Mouse (Mus musculus) yolk sac, embryonic 10.5 days (tissue): ENCODE data around the gene Tmem120b.
A peak's percentile ranks its signal among the peaks of the same experiment; 100 is the strongest.

Experiments
- DNase-seq: peaks from one replicate; pipeline ENCODE4 v3.0.0-alpha.2; 2017; ENCODE audit warnings: low spot score

Gene Tmem120b

DNA sequence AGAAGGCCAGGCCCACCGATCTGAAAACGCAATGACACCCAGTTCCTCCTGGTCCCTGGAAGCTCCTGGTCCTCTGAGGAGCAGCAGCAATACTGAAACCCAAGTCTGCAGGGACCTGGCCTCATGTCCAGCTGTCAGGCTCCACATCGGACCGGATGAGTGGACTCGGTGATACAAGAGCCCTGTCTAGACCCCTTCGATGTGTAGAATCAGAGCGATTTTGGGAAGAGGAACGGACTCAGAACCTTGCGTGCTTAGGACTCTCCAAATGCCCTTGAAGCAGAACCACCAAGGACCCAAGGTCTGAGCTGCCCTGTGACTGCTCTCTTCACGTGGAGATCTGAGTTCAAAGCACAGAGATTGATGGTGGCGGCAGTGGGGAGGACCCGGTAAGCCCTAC, at the start of gene Tmem120b:
Gene Tmem120b, plus strand, starts transcription at position 301 of the 400 bp plus-strand sequence.
- no peak for DNase-seq

DNA sequence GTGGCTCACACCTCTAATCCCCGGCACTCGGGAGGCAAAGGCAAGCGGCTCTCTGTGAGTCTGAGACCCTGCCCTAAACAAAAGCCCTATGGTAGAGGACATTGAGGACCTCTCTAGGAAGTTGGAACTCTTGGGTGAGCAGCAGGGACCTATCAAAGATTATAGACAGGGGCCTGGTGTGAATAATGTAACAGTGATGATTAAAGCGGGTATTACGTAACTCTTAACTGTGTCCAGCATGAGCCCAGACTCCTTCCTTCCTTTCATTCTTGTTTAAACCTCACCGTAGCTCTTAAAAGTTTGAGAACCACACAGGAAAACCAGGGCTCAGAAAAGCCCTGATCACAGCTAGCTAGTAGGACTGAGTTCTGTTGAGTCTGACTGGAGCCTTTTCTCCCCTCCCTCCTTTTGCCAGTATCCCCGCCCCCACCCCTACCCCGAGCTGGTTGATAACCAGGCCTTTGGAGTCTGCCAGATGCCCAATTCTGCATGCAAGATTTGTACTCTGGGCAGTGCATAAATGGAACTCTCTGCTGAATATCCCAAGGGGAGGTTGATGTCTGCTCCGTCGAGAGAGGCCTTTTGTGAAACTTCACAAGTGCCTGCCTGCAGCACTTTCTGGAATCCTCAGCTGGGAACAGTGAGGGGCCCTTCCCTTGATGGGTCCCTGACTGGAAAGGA, 48.7 kb upstream of the Tmem120b start:
- DNase-seq: no peak

DNA sequence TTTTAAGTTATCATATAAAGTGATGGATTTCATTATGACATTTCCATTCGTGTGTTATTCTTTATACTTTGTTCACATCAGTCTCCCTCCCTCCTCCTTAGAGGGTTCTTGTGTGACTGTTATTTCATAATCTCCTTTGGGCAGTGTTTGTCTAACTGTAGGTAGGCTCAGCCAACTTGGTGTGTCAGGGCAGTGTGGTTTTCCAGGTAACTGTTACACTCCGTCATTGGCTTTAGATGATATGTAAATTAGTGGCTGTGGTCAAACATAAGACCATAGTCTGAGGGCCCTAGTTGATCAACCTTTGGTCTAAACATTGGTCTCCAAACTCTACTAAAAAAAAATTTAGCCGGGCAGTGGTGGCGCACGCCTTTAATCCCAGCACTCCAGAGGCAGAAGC, 47.8 kb upstream of the Tmem120b start:
- DNase-seq: no peak

- DNase-seq: no peak
Measured at GRCm38 (mm10) chr5:123021438-123021837, 46.8 kb upstream of the Tmem120b start.

DNA sequence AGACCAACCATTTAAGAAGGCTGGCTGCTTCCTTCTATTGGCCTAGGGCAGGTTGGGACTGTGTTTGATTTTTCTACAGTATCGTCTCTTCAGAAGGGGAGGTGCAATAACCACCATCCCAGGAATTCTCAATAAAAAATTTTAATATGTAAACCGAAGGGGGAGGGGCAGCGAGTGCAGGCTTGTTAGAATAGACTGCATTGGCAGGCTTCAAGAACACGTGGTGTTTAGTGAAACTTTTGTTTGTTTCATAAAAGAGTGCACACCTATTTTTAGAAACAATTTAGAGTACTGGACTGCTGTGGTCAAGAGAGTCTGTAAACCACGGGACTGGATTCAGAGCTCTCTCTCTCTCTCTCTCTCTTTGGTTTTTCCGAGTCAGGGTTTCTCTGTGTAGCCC, 45.2 kb upstream of the Tmem120b start:
- DNase-seq: no peak

GRCm38 (mm10) chr5:123024312-123024711, 43.9 kb upstream of the Tmem120b start:
- DNase-seq: no peak

DNA sequence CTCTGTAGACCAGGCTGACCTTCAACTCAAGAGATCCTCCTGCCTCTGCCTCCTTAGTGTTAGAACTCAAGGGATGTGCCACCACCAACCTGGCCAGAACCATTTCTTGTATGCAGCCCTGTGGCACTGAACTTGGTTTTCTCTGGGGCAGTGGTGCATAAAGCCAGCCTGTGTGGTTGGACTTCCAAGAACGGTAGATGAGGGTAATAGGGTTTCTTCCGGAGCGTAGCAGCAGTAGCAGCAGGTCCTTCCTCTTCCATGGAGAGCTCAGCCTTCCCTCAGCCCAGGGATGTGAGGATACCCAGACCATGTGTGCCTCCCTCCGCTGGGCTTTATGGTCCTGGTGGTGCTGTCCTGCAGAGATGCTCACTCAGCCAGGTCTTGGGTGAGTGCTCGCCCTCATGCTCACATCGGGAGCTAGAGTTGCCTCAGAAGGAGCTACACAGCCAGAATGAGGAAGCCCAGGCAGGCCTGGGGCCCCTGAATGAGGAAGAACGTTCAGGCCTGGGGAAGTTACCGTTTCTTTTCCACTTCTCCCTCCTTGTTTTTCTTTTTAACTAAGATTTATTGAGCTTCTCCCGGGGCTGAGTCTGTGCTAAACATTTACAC, 43.1 kb upstream of the Tmem120b start:
- no peak for DNase-seq

GRCm38 (mm10) chr5:123026414-123026813, 41.8 kb upstream of the Tmem120b start:
- no peak for DNase-seq

- no peak for DNase-seq
Measured at GRCm38 (mm10) chr5:123027436-123027835, 40.8 kb upstream of the Tmem120b start.

GRCm38 (mm10) chr5:123029729-123030128, 38.5 kb upstream of the Tmem120b start:
- no peak for DNase-seq

GRCm38 (mm10) chr5:123031312-123031711, 36.9 kb upstream of the Tmem120b start:
- DNase-seq: no peak

GRCm38 (mm10) chr5:123033646-123034160, 34.5 kb upstream of the Tmem120b start:
- DNase-seq: no peak

DNA sequence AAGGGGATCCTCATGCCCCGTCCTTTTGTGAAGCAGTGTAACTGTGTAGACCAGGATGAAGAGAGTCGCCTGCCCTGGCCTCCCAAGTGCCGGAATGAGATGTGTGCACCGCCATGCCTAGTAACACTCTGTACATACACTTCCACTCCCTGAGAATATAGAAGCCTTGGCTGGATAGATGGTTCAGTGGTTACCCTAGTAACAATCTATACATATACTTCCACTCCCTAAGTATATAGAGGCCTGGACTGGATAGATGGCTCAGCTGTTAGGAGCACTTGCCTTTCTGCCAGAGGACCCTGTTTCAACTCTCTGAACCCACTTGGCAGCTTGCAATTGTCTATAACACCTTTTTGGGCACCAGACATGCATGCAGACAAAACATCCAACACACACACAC, 33.1 kb upstream of the Tmem120b start:
- no peak for DNase-seq

DNA sequence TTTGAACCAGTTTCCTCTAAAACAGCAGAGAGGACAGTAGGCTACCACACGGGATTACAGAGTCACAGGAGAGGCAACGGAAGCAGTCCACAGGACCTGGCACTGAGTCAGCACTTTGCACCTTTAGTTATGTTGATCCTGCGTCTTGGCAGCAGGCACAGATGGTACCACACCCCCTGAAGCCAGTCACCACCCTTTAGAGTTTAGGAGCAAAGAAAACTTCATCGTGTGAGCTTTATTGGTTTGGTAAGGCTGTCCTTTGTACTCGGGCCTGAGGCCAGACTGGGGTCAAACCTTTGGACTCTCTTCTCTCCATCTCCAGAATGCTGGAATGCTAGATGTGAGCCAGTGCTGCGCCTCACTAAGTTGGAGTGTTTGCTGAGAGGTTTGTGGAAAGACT, 32.7 kb upstream of the Tmem120b start:
- peak; percentile 84 for DNase-seq

DNA sequence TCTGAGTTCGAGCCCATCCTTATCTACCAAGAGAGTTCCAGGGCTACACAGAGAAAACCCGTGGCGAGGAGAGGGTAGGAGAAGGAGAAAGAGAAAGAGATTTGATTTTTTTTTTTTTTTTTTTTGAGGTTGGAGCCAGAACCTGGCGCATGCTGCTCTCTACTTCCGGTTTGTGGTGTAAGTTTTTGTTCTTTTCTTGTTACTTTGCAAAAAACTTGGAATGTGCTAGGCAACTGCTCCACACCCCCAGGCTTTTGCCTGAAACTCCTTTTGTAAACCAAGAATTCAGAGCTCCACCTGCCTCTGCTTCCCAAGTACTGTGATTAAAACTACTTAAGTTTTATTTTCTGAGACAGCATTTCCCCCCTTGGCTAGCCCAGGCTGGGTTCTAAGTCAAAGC, 30.1 kb upstream of the Tmem120b start:
- no peak for DNase-seq

GRCm38 (mm10) chr5:123039120-123039752, 29.0 kb upstream of the Tmem120b start:
- peak; percentile 84 for DNase-seq

DNA sequence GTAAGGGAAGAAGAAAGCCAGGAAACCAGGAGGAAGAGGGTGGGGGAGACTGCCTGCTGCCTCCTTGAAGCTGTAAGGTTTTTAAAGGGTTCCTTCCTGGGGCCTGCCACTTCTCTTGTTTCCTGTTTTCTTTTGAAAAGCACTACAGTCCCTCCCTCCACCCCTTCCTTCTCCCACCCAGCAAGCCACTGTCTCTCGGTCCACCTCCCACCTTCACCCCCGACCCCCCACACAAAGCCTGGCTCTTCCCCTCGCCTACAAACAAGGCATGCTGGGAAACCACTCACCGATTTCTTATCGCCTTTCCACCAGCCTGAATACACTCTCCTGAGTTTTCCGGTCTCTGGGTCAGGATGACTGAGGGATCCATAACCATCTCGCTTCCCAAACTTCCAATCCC, 27.4 kb upstream of the Tmem120b start:
- DNase-seq: peak; percentile 28

DNA sequence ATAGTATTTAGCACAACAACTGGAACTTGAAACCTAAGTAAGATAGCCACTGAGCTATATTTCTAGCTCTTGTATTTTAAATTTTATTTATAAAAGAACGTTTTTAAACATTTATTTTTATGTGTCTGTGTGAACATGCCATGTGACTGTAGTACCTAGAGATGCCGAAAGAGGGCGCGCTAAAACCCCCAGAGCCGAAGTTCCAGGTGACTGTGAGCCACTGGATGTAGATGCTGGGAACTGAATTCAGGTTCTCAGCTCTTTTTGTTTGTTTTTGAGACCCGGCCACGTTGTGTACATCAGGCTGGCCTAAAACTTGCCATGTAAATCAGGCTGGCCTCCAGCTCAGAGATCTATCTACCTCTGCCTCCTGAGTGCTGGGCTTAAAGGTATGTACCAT, 24.4 kb upstream of the Tmem120b start:
- DNase-seq: no peak

DNA sequence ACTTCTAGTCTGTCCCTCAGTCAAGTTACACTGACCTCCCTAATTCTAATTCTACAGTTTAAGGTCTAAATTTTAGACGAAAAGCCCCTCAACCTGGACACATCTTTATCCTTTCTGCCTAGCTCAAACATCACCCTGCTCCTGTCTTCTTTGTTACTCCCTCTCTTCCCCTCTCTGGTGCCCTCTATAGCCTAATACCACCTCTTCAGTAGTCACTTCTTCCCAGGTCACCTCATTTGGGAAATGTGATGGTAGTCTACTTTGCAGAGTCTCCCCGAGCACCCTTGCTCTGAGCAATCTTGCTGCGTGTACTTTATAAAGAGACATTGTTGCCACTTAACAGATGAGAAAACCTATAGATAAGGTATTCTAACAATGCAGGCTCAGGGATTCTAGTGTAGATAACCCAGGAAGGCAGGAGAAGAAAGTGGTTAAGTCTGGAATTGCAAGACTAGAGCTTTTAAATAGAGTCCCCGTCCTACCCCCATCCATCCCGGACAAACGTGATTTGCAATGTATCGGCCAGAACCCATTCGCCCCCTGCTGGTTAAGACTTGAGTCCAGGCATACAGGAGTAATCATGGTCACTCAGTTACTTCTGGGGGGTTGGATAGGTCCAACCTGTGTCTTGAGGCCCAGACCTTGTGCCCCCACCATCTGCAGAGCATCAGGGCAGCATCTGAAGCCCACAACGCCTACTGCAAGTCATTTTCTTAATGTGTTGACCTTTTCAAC, 22.5 kb upstream of the Tmem120b start:
- peak; percentile 60 for DNase-seq

GRCm38 (mm10) chr5:123046916-123047315, 21.3 kb upstream of the Tmem120b start, which contains the start of gene Morn3:
TSS of gene Morn3 (minus strand) at chr5:123047016.
- DNase-seq: no peak

DNA sequence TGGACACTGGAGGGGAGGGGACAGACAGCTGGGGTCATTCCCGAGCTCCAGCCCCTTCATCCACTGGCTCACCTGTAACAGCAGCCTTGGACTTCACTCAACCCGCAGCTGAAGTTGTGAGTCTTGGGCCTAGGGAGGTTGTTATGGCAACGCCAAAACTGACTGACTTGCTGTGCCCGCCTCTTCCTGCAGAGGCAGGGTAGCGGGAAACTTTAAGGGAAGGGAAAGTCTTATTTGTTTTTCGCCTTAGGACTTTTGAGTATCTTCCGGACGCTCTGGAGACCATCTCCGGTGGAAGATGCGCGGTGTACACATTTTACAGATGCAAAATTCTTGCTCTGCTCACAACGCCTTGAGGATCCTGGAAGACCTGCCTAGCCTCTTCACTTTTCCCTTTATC, 18.9 kb upstream of the Tmem120b start:
- peak; percentile 55 for DNase-seq

GRCm38 (mm10) chr5:123050918-123051317, 17.3 kb upstream of the Tmem120b start:
- DNase-seq: no peak
